Mouse (Mus musculus): ENCODE data around the gene Ythdf2.

GRCm38 (mm10) chr4:132166350-132167290 lies 45.5 kb downstream of the Ythdf2 start:
- TF ChIP-seq EP300 (optimal IDR thresholded peaks at IDR 0.05) (no peak), CTCF (IDR thresholded peaks at IDR 0.05; ENCODE audit: low read depth) (no peak)
